ENCODE assay signal across 9 mouse cellular contexts in the genomic region with DNA sequence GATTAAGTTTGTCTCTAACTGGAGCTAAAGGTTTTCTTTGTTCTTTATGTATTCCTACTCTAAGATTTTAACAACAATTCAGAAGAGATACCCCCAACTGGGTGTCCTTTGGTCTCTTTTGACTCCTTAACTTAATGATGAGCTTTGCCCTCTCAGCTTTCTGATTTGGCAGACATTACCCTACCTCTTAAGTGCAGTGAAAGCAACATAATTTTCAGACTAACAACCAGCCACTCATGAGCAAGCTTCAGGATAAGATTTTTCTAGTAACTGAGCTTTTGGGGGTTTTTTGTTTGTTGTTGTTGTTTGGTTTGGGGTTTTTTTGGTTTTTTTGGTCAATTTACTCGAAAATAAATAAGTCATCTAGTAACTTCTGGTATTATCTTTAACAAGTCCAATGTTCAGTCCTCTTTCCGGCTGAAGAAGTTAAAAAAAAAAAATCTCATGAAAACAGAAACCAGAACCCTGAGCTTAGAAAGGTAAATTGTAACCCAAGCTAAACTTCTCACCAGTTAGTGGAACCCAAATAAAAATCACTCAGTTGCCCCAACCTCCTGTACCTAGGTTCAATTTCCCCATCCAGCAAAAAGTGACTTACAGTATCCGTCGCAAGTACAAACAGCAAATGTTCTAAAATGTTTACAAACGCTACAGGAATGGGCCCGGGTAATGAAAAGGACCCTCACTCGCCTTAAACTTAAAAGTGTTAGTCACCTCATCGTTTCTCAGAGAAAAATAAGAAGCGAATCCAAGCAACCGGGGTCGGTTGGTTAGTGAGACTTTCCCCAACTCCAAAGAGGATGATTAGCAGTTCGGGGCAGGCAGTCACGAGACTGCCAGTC. TPM values are rescaled to one million over a fixed set of nuclear protein-coding genes. Genes with fewer than 3 reads are reported as not detected.
DNase-seq lines count a peak whose midpoint lies in the region; ATAC-seq and TF ChIP-seq lines count a peak whose summit lies in the region.
"Had no signal": no experiment of that assay in that cellular context is flagged by ENCODE, and none has a peak within 500 bp of the region (broad histone marks: within the 10 kb centered on the region; RNA-seq: fewer than 3 reads in every experiment).

No protein-coding gene starts in this region.

- peak overlapping the region; percentile 95 for H3K9ac ChIP-seq in forebrain, embryonic 13.5 days
- H3K9ac ChIP-seq in limb, embryonic 14.5 days (ENCODE audit: low read depth, low read length, severe bottlenecking): peak overlapping the region; percentile 94
- peak overlapping the region; percentile 94 for H3K9ac ChIP-seq in stomach, embryonic 16.5 days (ENCODE audit: low read length)

- no peak for TF ChIP-seq CTCF in spleen, adult 2 months (IDR thresholded peaks at IDR 0.05; ENCODE audit: extremely low read depth, insufficient read depth, insufficient read length, insufficient replicate concordance)

- ATAC-seq in forebrain, embryonic 13.5 days: no peak
- no peak for ATAC-seq in limb, embryonic 14.5 days (ENCODE audit: low FRiP score, low read depth)
- no peak for ATAC-seq in stomach, embryonic 16.5 days (ENCODE audit: insufficient read depth, low FRiP score)
- ATAC-seq in erythroid progenitor cell, adult 5-6 weeks (replicated peaks; ENCODE audit: low FRiP score, poor library complexity, severe bottlenecking): no peak

- TF ChIP-seq POLR2A in spleen, adult 2 months (IDR thresholded peaks at IDR 0.05; ENCODE audit: low read depth, low read length): no peak
- no peak for TF ChIP-seq POLR2A in limb, embryonic 14.5 days (IDR thresholded peaks at IDR 0.05; ENCODE audit: borderline replicate concordance, extremely low read depth, insufficient read depth, insufficient read length)

- H3K9me3 ChIP-seq in forebrain, embryonic 13.5 days (replicated peaks): no peaks in the 10 kb centered on the region
- no peaks in the 10 kb centered on the region for H3K9me3 ChIP-seq in limb, embryonic 14.5 days (ENCODE audit: control insufficient read depth, low read length)
- no peaks in the 10 kb centered on the region for H3K9me3 ChIP-seq in stomach, embryonic 16.5 days (replicated peaks; ENCODE audit: control insufficient read depth, low read length)

- H3K27ac ChIP-seq in spleen, adult 2 months (ENCODE audit: insufficient read depth, low read length): peak overlapping the region; percentile 95
- peak overlapping the region; percentile 96 for H3K27ac ChIP-seq in forebrain, embryonic 13.5 days
- peak overlapping the region; percentile 98 for H3K27ac ChIP-seq in limb, embryonic 14.5 days (replicated peaks; ENCODE audit: low read depth, low read length)
- peak overlapping the region; percentile 99 for H3K27ac ChIP-seq in stomach, embryonic 16.5 days (ENCODE audit: low read length)

- H3K4me3 ChIP-seq in spleen, adult 2 months (ENCODE audit: extremely low read depth, insufficient read depth, insufficient read length): peak overlapping the region; percentile 89
- H3K4me3 ChIP-seq in forebrain, embryonic 13.5 days: peak overlapping the region; percentile 97
- H3K4me3 ChIP-seq in limb, embryonic 14.5 days (replicated peaks; ENCODE audit: low read length): peak overlapping the region; percentile 93
- peak overlapping the region; percentile 82 for H3K4me3 ChIP-seq in stomach, embryonic 16.5 days (replicated peaks; ENCODE audit: low read length)

- peak overlapping the region; percentile 81 for H3K4me2 ChIP-seq in forebrain, embryonic 13.5 days
- H3K4me2 ChIP-seq in limb, embryonic 14.5 days (replicated peaks; ENCODE audit: low read depth, low read length, severe bottlenecking): peak overlapping the region; percentile 70
- H3K4me2 ChIP-seq in stomach, embryonic 16.5 days (ENCODE audit: low read depth, low read length): peak overlapping the region; percentile 78

- H3K4me1 ChIP-seq in spleen, adult 2 months (ENCODE audit: control insufficient read depth, insufficient read depth, insufficient read length): peaks cover 2% of the 10 kb centered on the region
- H3K4me1 ChIP-seq in forebrain, embryonic 13.5 days: peaks cover 36% of the 10 kb centered on the region
- H3K4me1 ChIP-seq in limb, embryonic 14.5 days (ENCODE audit: control insufficient read depth, insufficient read depth, low read length): peaks cover 20% of the 10 kb centered on the region
- peaks cover 30% of the 10 kb centered on the region for H3K4me1 ChIP-seq in stomach, embryonic 16.5 days (ENCODE audit: control insufficient read depth, insufficient read depth, low read length)

- no peaks in the 10 kb centered on the region for H3K36me3 ChIP-seq in spleen, adult 2 months (ENCODE audit: control insufficient read depth, insufficient read depth, low read length)
- no peaks in the 10 kb centered on the region for H3K36me3 ChIP-seq in forebrain, embryonic 13.5 days (ENCODE audit: poor library complexity, severe bottlenecking)
- H3K36me3 ChIP-seq in limb, embryonic 14.5 days (ENCODE audit: control insufficient read depth, insufficient read depth, low read length): no peaks in the 10 kb centered on the region
- no peaks in the 10 kb centered on the region for H3K36me3 ChIP-seq in stomach, embryonic 16.5 days (ENCODE audit: control insufficient read depth, insufficient read depth, low read length)

- intact Hi-C loops in gastrocnemius, postnatal 14 days (cut with DNase I; ENCODE audit: low total_unique reads): no loop called here

- WGBS in spleen, adult 2 months: 2% methylated on average over 13 of the region's 13 CpGs
- WGBS in forebrain, embryonic 13.5 days: 4% methylated on average over 13 of the region's 13 CpGs
- WGBS in limb, embryonic 14.5 days: 4% methylated on average over 13 of the region's 13 CpGs
- 2% methylated on average over 13 of the region's 13 CpGs for WGBS in stomach, embryonic 16.5 days

- DNase-seq in spleen, adult 2 months (ENCODE audit: low read depth in 1 of 2, low spot score in 2 of 2): no peak
- no peak for DNase-seq in spleen, postnatal 36 days (ENCODE audit: low spot score in 2 of 2)
- DNase-seq in limb, embryonic 14.5 days (ENCODE audit: low spot score): no peak
- no peak for DNase-seq in layer of hippocampus, adult 11-12 months (ENCODE audit: low spot score)
- DNase-seq in gastrocnemius, postnatal 14 days: no peak
- DNase-seq: retina, postnatal 1 day had no signal

- no peaks in the 10 kb centered on the region for H3K27me3 ChIP-seq in spleen, adult 2 months (ENCODE audit: control insufficient read depth, insufficient read depth, low read length)
- H3K27me3 ChIP-seq in forebrain, embryonic 13.5 days: 0 out of 2 replicates have a peak, but pooled peaks cover 2% of the 10 kb centered on the region
- H3K27me3 ChIP-seq in limb, embryonic 14.5 days (ENCODE audit: control insufficient read depth, insufficient read depth, low read length): no peaks in the 10 kb centered on the region
- H3K27me3 ChIP-seq in stomach, embryonic 16.5 days (ENCODE audit: control insufficient read depth, insufficient read depth, low read length): no peaks in the 10 kb centered on the region

RNA-seq across cellular contexts. Expression of gene Ndel1, which starts 19.8 kb away (rescaled TPM):
- 23.0 and 28.8 TPM in 2 replicates for polyA plus RNA-seq in spleen, adult 2 months (2012; rRNA removed)
- polyA plus RNA-seq in forebrain, embryonic 13.5 days (2015; fragmentation: Nextera tagmentation; extraction: Ambion mirVana): 67.7 and 70.8 TPM in 2 replicates
- 85.7 and 117 TPM in 2 replicates for polyA plus RNA-seq in limb, embryonic 14.5 days (2012; rRNA removed)
- polyA plus RNA-seq in limb, embryonic 14.5 days (2014; fragmentation: Nextera tagmentation; extraction: Ambion mirVana): 91.8 and 96.2 TPM in 2 replicates
- polyA plus RNA-seq in stomach, embryonic 16.5 days (2015; fragmentation: Nextera tagmentation; extraction: Ambion mirVana): 82.4 and 83.5 TPM in 2 replicates
- total RNA-seq in erythroid progenitor cell, adult 5-6 weeks (2015; ENCODE audit: low replicate concordance): 21.6 and 40.7 TPM in 2 replicates
- 60.1 and 74.4 TPM in 2 replicates for total RNA-seq in erythroid progenitor cell, adult 5-6 weeks (2017; ENCODE audit: low replicate concordance)
- 10 to 100 TPM; 54.3 to 61.1 TPM for total RNA-seq in gastrocnemius, postnatal 14 days (2021)

RNA-seq across cellular contexts. Expression of gene Rnf222, which starts 36.5 kb away (rescaled TPM):
- polyA plus RNA-seq in spleen, adult 2 months (2012; rRNA removed): 0.04 and 0.06 TPM in 2 replicates
- 0.08 TPM in 1 of 2 replicates, not detected in the other for polyA plus RNA-seq in forebrain, embryonic 13.5 days (2015; fragmentation: Nextera tagmentation; extraction: Ambion mirVana)
- 0.45 and 0.58 TPM in 2 replicates for polyA plus RNA-seq in limb, embryonic 14.5 days (2012; rRNA removed)
- polyA plus RNA-seq in limb, embryonic 14.5 days (2014; fragmentation: Nextera tagmentation; extraction: Ambion mirVana): 0.32 and 0.89 TPM in 2 replicates
- 1.7 and 2.9 TPM in 2 replicates for polyA plus RNA-seq in stomach, embryonic 16.5 days (2015; fragmentation: Nextera tagmentation; extraction: Ambion mirVana)
- not detected in 2 replicates for total RNA-seq in erythroid progenitor cell, adult 5-6 weeks (2015; ENCODE audit: low replicate concordance)
- not detected in 2 replicates for total RNA-seq in erythroid progenitor cell, adult 5-6 weeks (2017; ENCODE audit: low replicate concordance)
- not detected for total RNA-seq in gastrocnemius, postnatal 14 days (2021)

RNA-seq across cellular contexts. Expression of gene Rpl26, which starts 49.5 kb away (rescaled TPM):
- 681 and 695 TPM in 2 replicates for polyA plus RNA-seq in spleen, adult 2 months (2012; rRNA removed)
- 787 and 887 TPM in 2 replicates for polyA plus RNA-seq in forebrain, embryonic 13.5 days (2015; fragmentation: Nextera tagmentation; extraction: Ambion mirVana)
- 2,303 and 3,506 TPM in 2 replicates for polyA plus RNA-seq in limb, embryonic 14.5 days (2012; rRNA removed)
- 1,158 and 1,230 TPM in 2 replicates for polyA plus RNA-seq in limb, embryonic 14.5 days (2014; fragmentation: Nextera tagmentation; extraction: Ambion mirVana)
- polyA plus RNA-seq in stomach, embryonic 16.5 days (2015; fragmentation: Nextera tagmentation; extraction: Ambion mirVana): 885 and 932 TPM in 2 replicates
- total RNA-seq in erythroid progenitor cell, adult 5-6 weeks (2015; ENCODE audit: low replicate concordance): 896 and 989 TPM in 2 replicates
- total RNA-seq in erythroid progenitor cell, adult 5-6 weeks (2017; ENCODE audit: low replicate concordance): 751 and 992 TPM in 2 replicates
- 100 to 1,000 TPM; 791 to 878 TPM for total RNA-seq in gastrocnemius, postnatal 14 days (2021)
